Mouse (Mus musculus) kidney, adult 2 months (tissue): ENCODE measurements around the gene Prx.

Source experiments
- CTCF ChIP-seq: fragments of 200-500 bp; conservative IDR thresholded peaks from 2 replicates; pipeline ENCODE4 v1.5.1; 2011; ENCODE audit warnings: low read depth, mild to moderate bottlenecking, control low read depth, low read length, moderate library complexity, mixed read lengths; ENCODE audit not compliant: insufficient read depth, insufficient read length
- POLR2A ChIP-seq: fragments of 200-500 bp; IDR thresholded peaks from one replicate; pipeline ENCODE4 v1.6.1; 2011; ENCODE audit warnings: low read depth, low read length, control low read depth

GRCm38 (mm10) chr7:27526039-27526827, 27.1 kb downstream of the Prx start:
- TF ChIP-seq CTCF (peak; percentile 91), POLR2A (no peak)
